Mouse (Mus musculus) spleen, postnatal 36 days (tissue): ENCODE measurements around the gene 1700030J22Rik.

Experiments
- DNase-seq, 2 experiments: peaks; one replicate each; pipeline ENCODE4 v3.0.0; 2022; ENCODE audit warnings: low spot score in 2 of 2, mixed read lengths in 1 of 2

Gene 1700030J22Rik

GRCm38 (mm10) chr8:116951778-116952177 lies 27.0 kb downstream of the 1700030J22Rik start:
- no peak for DNase-seq

DNA sequence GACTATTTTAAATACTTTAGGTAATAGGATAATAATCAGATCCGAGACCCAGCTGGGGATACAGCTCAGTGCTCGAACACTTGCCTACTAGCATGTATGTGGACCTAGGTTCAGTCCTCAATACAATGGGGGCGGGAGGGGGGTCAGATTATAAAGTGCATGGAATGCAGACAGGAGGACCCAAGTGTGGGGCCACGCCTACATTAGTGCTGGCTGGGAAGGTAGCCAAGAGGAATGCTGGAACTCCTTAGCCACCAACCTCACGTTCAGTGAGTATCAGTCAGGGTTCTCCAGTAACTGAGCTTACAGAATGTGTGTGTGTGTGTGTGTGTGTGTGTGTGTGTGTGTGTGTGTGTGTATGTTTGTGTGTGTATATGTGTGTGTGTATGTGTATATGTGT lies 27.4 kb downstream of the 1700030J22Rik start:
- no peak for DNase-seq

- peak; percentile 11 to 20 for DNase-seq
Measured at GRCm38 (mm10) chr8:116947589-116947988, 31.2 kb downstream of the 1700030J22Rik start.

DNA sequence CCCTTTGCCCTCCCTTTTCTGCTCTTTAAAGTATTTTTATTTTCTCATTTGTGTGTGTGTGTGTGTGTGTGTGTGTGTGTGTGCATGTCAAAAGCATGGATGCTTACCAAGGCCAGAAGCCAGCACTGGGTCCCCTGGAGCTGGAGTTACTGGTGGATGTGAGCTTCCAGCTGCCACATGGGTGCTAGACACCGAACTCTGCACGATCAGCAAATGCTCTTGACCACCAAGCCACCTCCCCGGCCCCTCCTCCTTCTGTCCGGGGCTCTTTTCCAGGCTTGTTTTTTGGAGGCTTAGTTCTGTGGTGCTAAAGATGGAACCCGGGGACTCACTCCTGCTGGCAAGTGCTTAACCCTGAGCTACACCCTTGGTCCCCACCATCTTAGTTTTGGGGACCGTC lies 31.9 kb downstream of the 1700030J22Rik start:
- no peak for DNase-seq

DNA sequence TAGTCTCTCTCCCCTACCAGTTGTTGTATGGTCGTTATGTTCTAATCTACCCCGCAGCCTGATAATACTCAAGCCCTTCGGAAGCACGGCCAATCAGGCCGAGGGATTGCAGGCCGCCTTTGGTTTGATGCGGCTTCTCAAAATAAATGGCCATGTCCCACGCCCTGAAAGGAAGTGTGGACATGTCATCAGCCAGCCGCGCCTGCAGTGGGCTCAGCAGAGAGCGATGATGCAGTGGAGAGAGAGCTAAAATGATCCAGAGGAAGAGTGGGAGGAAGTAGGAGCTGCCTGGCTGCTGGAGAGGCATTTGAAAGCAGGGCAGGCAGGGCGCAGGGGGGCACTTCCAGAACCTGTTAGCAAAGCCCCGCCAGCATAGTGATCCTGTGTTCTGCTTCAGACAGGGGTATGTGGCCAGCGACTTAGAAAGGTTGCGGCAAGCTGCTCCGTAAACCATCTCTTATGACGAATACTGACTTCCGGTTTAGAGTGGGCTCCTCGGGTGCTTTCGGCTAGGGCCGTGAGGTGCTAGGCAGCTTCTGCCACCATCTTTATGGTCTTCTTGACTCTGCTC lies 32.4 kb downstream of the 1700030J22Rik start:
- DNase-seq: peak; percentile 5 to 22

- no peak for DNase-seq
Measured at GRCm38 (mm10) chr8:116945169-116945910, 33.4 kb downstream of the 1700030J22Rik start.

DNA sequence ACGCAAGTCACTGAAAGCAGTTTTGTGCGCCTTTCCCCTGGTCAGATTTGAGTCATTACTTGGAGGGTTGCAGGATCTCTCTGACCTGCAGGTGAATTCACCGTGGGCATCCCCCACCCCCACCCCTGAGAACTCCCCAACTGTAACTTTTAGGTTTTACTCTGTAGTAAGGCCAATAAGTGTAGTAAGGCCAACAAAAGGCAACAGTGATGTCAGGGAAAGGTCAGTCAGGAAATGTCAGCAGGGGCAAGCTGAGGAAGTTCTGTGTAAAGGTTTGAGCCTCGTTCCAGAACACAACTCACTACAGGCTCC lies 34.4 kb downstream of the 1700030J22Rik start:
- no peak for DNase-seq

DNA sequence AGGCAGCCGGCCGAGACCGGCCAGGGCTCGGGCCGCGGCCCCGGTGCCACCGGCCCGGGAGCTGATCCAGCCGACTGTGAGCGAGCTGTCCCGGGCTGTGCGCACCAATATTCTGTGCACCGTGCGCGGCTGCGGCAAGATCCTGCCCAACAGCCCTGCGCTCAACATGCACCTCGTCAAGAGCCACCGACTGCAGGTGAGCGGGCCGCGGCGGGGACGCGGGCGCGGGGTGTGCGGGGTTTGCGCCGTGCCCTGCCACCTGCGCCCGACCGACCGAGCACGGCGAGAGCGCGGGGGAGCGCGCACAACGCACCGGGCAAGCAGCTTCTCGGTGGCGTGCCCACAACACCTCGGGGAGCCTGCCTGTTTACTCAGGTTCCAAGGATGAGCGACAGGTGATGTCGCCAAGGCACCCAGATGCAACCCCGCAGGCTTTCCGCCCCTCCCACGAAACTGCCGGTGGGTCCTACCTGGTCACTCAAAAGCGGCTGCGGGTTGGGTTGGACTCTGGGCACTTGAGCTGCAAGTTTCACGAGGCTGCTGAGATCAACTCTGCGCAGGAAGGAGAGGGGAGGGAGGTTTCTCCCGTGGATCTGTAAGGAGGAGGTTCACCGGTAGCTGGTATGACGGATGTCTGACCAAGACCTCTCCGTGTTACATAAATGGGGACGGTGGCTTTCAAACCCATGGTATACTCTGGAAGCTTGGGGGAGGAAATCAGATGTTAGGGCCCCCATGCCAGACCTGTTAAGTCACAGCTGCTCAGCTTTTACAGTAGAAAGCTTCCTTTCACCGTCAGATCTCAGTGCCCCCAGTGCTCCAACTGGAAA lies 35.0 kb downstream of the 1700030J22Rik start:
- peak; percentile 10 to 12 for DNase-seq

DNA sequence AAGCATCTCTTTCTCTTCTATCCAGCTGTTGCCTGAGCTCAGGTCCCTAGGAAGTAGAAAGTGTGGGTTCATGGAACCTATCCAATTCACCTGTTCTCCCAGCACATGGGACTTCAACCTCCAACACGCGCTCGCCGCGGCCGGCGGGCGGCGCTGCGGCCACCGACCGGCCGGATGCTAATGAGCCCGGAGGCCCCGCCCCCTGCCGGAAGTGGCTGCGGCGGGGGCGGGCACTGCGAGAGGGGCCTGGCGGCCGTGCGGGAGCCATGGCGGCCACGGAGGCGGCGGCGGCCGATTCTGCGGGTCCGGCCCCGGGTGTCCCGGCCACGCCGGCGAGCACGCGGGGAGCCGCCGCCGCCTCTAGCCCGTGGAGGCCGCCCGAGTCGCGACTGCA lies 35.6 kb downstream of the 1700030J22Rik start, which contains the start of gene Atmin:
Gene Atmin, plus strand, starts transcription at position 233 of the 394 bp plus-strand sequence.
- DNase-seq: peak; percentile 81 to 84

- no peak for DNase-seq
Measured at GRCm38 (mm10) chr8:116942284-116943058, 36.3 kb downstream of the 1700030J22Rik start.

DNA sequence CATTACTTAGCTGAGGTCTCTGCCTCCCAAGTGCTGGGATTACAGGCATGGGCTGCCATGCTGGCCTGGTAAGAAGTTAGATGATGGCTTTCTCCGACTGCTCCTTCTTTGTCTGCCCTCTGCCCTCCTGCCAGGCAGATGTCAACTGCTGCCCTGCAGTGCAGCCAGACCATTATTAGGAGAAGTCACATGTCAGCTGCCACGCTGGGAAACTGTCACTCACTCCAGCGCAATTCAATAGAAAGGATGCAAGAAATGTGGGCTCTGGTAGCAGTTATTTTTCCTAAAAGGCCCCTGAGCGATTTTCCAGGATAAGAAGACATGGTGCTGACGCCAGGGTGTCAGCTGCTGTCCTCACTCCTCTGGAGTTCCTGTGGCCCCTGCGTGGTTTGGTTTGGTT lies 43.3 kb downstream of the 1700030J22Rik start:
- DNase-seq: no peak

GRCm38 (mm10) chr8:116934976-116935375 lies 43.8 kb downstream of the 1700030J22Rik start:
- no peak for DNase-seq

DNA sequence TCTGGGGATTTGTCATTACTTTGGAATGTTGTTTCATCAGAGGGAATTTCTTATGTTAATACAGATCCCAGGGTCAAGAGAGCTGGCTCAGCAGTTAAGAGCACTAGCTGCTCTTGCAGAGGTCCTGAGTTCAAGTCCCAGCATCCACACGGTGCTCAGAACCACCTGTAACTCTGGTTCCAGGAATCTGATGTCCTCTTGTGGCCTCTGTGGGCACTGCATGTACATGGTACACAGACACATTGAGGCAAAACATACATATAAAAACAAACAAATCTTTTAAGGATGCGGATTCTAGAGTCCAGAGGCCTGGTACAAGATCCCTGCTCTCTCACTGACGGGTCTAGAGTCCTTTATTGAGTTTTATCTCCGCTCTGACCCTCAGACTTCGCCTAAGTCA lies 50.2 kb downstream of the 1700030J22Rik start:
- DNase-seq: no peak

DNA sequence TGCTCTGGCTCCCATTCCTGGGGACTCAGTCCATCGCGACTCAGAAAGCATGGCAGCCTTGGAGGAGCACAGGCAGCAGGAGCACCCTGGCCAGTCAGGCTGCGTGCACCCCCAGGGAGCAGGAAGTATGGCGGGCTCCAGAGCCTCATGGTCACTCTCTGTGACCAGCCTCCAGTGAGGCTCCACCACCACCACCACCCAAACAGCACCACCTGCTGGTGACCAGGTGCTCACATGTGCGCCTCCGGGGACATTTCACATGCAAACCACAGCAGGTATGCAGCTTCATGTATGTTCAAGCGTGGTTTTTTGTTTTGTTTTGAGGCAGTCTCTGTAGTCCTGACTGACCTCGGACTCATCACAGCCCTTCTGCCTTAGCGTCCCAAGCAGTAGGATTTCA lies 50.9 kb downstream of the 1700030J22Rik start:
- DNase-seq: peak; percentile 38 to 42

- DNase-seq: peak; percentile 6 to 19
Measured at GRCm38 (mm10) chr8:116923526-116923925, 55.2 kb downstream of the 1700030J22Rik start.

- no peak for DNase-seq
Measured at GRCm38 (mm10) chr8:116922060-116922757, 56.5 kb downstream of the 1700030J22Rik start.

- DNase-seq: peak; percentile 85 to 89
Measured at GRCm38 (mm10) chr8:116921337-116922059, 57.3 kb downstream of the 1700030J22Rik start, which contains the start of the genes Cmc2 and Cenpn. TSS of gene Cmc2 (minus strand) at chr8:116921455. TSS of gene Cenpn (plus strand) at chr8:116921730.

GRCm38 (mm10) chr8:116921005-116921336 lies 57.8 kb downstream of the 1700030J22Rik start:
- no peak for DNase-seq
